ENCODE assay signal across 8 mouse cellular contexts in genomic region chr1:157439973-157440641, GRCm38 (mm10). TPM values are rescaled to one million over a fixed set of nuclear protein-coding genes. Genes with fewer than 3 reads are reported as not detected.
DNase-seq lines count a peak whose midpoint lies in the region; ATAC-seq and TF ChIP-seq lines count a peak whose summit lies in the region.
"Had no signal": no experiment of that assay in that cellular context is flagged by ENCODE, and none has a peak within 500 bp of the region (broad histone marks: within the 10 kb centered on the region; RNA-seq: fewer than 3 reads in every experiment).

No protein-coding gene starts in this region.

- no peak for TF ChIP-seq CTCF in testis, adult 2 months (IDR thresholded peaks at IDR 0.05; ENCODE audit: control insufficient read depth, insufficient read depth, insufficient replicate concordance, low read depth, low read length)
- no peak for TF ChIP-seq CTCF in cerebellum, adult 2 months (IDR thresholded peaks at IDR 0.05; ENCODE audit: borderline replicate concordance, insufficient read depth, low read depth, low read length)

- no peak for ATAC-seq in liver, embryonic 16.5 days (ENCODE audit: low read depth)

- H3K9me3 ChIP-seq in forebrain, embryonic 10.5 days = no peaks in the 10 kb centered on the region
- H3K9me3 ChIP-seq in liver, embryonic 16.5 days (replicated peaks; ENCODE audit: control insufficient read depth, low read length) = no peaks in the 10 kb centered on the region

- H3K9ac ChIP-seq in liver, embryonic 16.5 days (ENCODE audit: low read depth, low read length) = no peak overlapping the region

- TF ChIP-seq POLR2A in testis, adult 2 months (IDR thresholded peaks at IDR 0.05; ENCODE audit: control insufficient read depth, low read depth, low read length) = no peak; the same call in 1 of the 2 replicates
- TF ChIP-seq POLR2A in cerebellum, adult 2 months (IDR thresholded peaks at IDR 0.05; ENCODE audit: borderline replicate concordance, insufficient read depth, low read length) = no peak

- no peak for DNase-seq in testis, postnatal 10 days (ENCODE audit: low spot score)
- peak; percentile 71 for DNase-seq in forebrain, embryonic 10.5 days (ENCODE audit: extremely low spot score, low spot score)
- DNase-seq in ovary, postnatal 14 days (ENCODE audit: low spot score) = no peak
- DNase-seq in ovary, adult 18-20 months (ENCODE audit: low spot score) = no peak
- DNase-seq in cerebellum, adult 2 months = no peak
- DNase-seq: thymus, postnatal 14 days had no signal

- H3K4me1 ChIP-seq in testis, adult 2 months (ENCODE audit: control insufficient read depth, insufficient read depth, low read length) = peaks cover 21% of the 10 kb centered on the region
- peaks cover 64% of the 10 kb centered on the region for H3K4me1 ChIP-seq in forebrain, embryonic 10.5 days
- H3K4me1 ChIP-seq in liver, embryonic 16.5 days (ENCODE audit: control insufficient read depth, low read depth, low read length) = no peaks in the 10 kb centered on the region
- H3K4me1 ChIP-seq in cerebellum, adult 2 months (ENCODE audit: control insufficient read depth, insufficient read depth, low read length) = no peaks in the 10 kb centered on the region

- 0 out of 2 replicates have a peak overlapping the region, but pooled peaks have one; percentile 23 for H3K4me2 ChIP-seq in liver, embryonic 16.5 days (ENCODE audit: low read depth, low read length)

- H3K36me3 ChIP-seq in testis, adult 2 months (ENCODE audit: control insufficient read depth, insufficient read depth, low read length) = no peaks in the 10 kb centered on the region
- H3K36me3 ChIP-seq in forebrain, embryonic 10.5 days (replicated peaks) = no peaks in the 10 kb centered on the region
- H3K36me3 ChIP-seq in liver, embryonic 16.5 days (ENCODE audit: control insufficient read depth, insufficient read depth) = no peaks in the 10 kb centered on the region

- H3K27me3 ChIP-seq in testis, adult 2 months (ENCODE audit: control insufficient read depth, insufficient read depth, low read length) = no peaks in the 10 kb centered on the region
- peaks cover 26% of the 10 kb centered on the region for H3K27me3 ChIP-seq in forebrain, embryonic 10.5 days (ENCODE audit: poor library complexity, severe bottlenecking)
- H3K27me3 ChIP-seq in liver, embryonic 16.5 days (ENCODE audit: control insufficient read depth, insufficient read depth, low read depth, low read length) = no peaks in the 10 kb centered on the region
- H3K27me3 ChIP-seq in cerebellum, adult 2 months (ENCODE audit: control insufficient read depth, insufficient read depth, low read length) = no peaks in the 10 kb centered on the region; the same call in 1 of the 2 replicates

- no peak overlapping the region for H3K27ac ChIP-seq in testis, adult 2 months (ENCODE audit: control insufficient read depth, insufficient read depth, low read depth, low read length)
- peak overlapping the region; percentile 85 for H3K27ac ChIP-seq in forebrain, embryonic 10.5 days
- no peak overlapping the region for H3K27ac ChIP-seq in liver, embryonic 16.5 days (ENCODE audit: low read length)
- no peak overlapping the region for H3K27ac ChIP-seq in cerebellum, adult 2 months (ENCODE audit: insufficient read depth, low read length)

- H3K4me3 ChIP-seq in testis, adult 2 months (ENCODE audit: control insufficient read depth, low read depth, low read length) = peak overlapping the region; percentile 75
- peak overlapping the region; percentile 39 for H3K4me3 ChIP-seq in forebrain, embryonic 10.5 days
- H3K4me3 ChIP-seq in liver, embryonic 16.5 days (ENCODE audit: low read depth, low read length) = no peak overlapping the region
- no peak overlapping the region for H3K4me3 ChIP-seq in cerebellum, adult 2 months (replicated peaks; ENCODE audit: insufficient read depth, low read depth, low read length)

- WGBS in forebrain, embryonic 10.5 days = 1% methylated on average over 14 of the region's 14 CpGs
- 33% methylated on average over 14 of the region's 14 CpGs for WGBS in liver, embryonic 16.5 days (ENCODE audit: insufficient replicate concordance)
- 23% methylated on average over 14 of the region's 14 CpGs for WGBS in cerebellum, adult 2 months

RNA-seq across cellular contexts. Expression of gene Cryzl2, which starts 18.3 kb away (rescaled TPM):
- polyA plus RNA-seq in testis, adult 2 months (2012; rRNA removed) = 4.7 and 5.5 TPM in 2 replicates
- 5.5 and 6.7 TPM in 2 replicates for polyA plus RNA-seq in forebrain, embryonic 10.5 days (2016; fragmentation: Nextera tagmentation; extraction: Ambion mirVana)
- polyA plus RNA-seq in liver, embryonic 16.5 days (2015; fragmentation: Nextera tagmentation; extraction: Ambion mirVana) = 8.5 and 10.3 TPM in 2 replicates
- 25.5 and 28.5 TPM in 2 replicates for polyA plus RNA-seq in cerebellum, adult 2 months (2012; rRNA removed)

RNA-seq across cellular contexts. Expression of gene Rasal2, which starts 27.7 kb away (rescaled TPM):
- polyA plus RNA-seq in testis, adult 2 months (2012; rRNA removed) = 13.2 and 13.7 TPM in 2 replicates
- polyA plus RNA-seq in forebrain, embryonic 10.5 days (2016; fragmentation: Nextera tagmentation; extraction: Ambion mirVana) = 9.5 and 10.2 TPM in 2 replicates
- 0.83 and 1.4 TPM in 2 replicates for polyA plus RNA-seq in liver, embryonic 16.5 days (2015; fragmentation: Nextera tagmentation; extraction: Ambion mirVana)
- 14.6 and 14.9 TPM in 2 replicates for polyA plus RNA-seq in cerebellum, adult 2 months (2012; rRNA removed)

Comparison
In these comparisons a context has a peak if more than half of its experiments do, and no peak if none do; other contexts are left out.
1. H3K4me3 ChIP-seq: peak in testis, adult 2 months (single experiment) and forebrain, embryonic 10.5 days (single experiment); none in liver, embryonic 16.5 days (single experiment) and cerebellum, adult 2 months (single experiment).